Mouse (Mus musculus) cerebellum, adult 2 months (tissue): ENCODE data around the gene Cdh16. TPM values are rescaled to one million over a fixed set of nuclear protein-coding genes. Genes with fewer than 3 reads are reported as not detected.
A peak's percentile ranks its signal among the peaks of the same experiment; 100 is the strongest.
"Not testable (repeated sequence)": the region's sequence is repeated elsewhere in the genome, so short reads cannot be mapped to it uniquely, and the experiment has no call there.

ENCODE experiments used
- DNase-seq, 2 experiments: peaks; one replicate each; pipeline ENCODE4 v3.0.0; 2021
- H3K27ac ChIP-seq: fragments of 200-500 bp; 2 replicates; pipeline ENCODE4 v1.5.1; 2012; ENCODE audit warnings: low read length, control low read depth, inconsistent platforms; ENCODE audit not compliant: insufficient read depth
- H3K27me3 ChIP-seq: fragments of 200-500 bp; 2 replicates; pipeline ENCODE4 v1.6.1; 2012; ENCODE audit warnings: inconsistent platforms, mild to moderate bottlenecking, low read length, moderate library complexity; ENCODE audit not compliant: control insufficient read depth, insufficient read depth
- H3K4me1 ChIP-seq: fragments of 200-500 bp; 2 replicates; pipeline ENCODE4 v1.6.1; 2011; ENCODE audit warnings: low read length; ENCODE audit not compliant: control insufficient read depth, insufficient read depth
- H3K4me3 ChIP-seq: fragments of 200-500 bp; replicated peaks from 2 replicates; pipeline ENCODE3; 2011; ENCODE audit warnings: mild to moderate bottlenecking, low read depth, low read length, control low read depth; ENCODE audit not compliant: insufficient read depth
- CTCF ChIP-seq: fragments of 200-500 bp; IDR thresholded peaks from 2 replicates; pipeline ENCODE4 v1.5.1; 2011; ENCODE audit warnings: low read depth, mild to moderate bottlenecking, control low read depth, low read length, moderate library complexity, borderline replicate concordance; ENCODE audit not compliant: insufficient read depth
- POLR2A ChIP-seq: fragments of 200-500 bp; IDR thresholded peaks from 2 replicates; pipeline ENCODE4 v1.6.1; 2011; ENCODE audit warnings: low read length, control low read depth, borderline replicate concordance; ENCODE audit not compliant: insufficient read depth
- WGBS: fragments of 180-500 bp; shearing (Covaris S2); methylation state at CpG from one replicate; pipeline ENCODE4 v1.1.7; 2018; 5-methylcytosine and 5-hydroxymethylcytosine counted together
- polyA plus RNA-seq: library from polyadenylated mRNA; depleted of rRNA; stranded (reverse); fragments of >200 nt; gene quantifications from 2 replicates; pipeline ENCODE4 v1.2.3, GENCODE M21; 2012; rRNA removed

The Cdh16 gene
- not detected in 2 replicates for polyA plus RNA-seq

DNA sequence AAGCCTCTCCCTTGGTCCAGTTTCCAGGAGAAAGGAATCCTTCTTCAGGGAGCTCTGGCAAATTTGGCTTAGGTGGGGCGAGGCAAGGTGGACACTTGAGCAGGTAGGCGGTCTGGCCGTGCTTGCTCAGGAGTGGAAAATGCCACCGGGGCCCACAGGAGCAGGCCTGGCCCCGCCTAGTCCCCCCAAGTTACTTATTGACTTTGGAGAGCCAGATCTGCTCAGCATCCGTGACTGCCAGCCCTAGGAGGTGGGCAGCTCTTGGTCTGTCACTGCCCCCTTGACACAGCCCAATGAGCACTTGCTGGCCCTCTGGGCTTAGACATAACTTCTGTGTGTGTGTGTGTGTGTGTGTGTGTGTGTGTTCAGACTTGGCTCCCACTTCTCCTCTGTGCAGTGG is at the start of gene Cdh16:
Gene Cdh16, minus strand, starts transcription at position 236 of the 400 bp plus-strand sequence.
- DNase-seq, result no peak
- TF ChIP-seq POLR2A (no peak), CTCF (no peak)
- WGBS, result 75% methylated on average over 6 of the region's 6 CpGs
- H3K4me1 ChIP-seq, result peaks cover 2% of the 10 kb centered on the region
- H3K27me3 ChIP-seq, result no peaks in the 10 kb centered on the region
- no peak within 1 kb of the TSS for H3K27ac ChIP-seq
- no peak within 1 kb of the TSS for H3K4me3 ChIP-seq

DNA sequence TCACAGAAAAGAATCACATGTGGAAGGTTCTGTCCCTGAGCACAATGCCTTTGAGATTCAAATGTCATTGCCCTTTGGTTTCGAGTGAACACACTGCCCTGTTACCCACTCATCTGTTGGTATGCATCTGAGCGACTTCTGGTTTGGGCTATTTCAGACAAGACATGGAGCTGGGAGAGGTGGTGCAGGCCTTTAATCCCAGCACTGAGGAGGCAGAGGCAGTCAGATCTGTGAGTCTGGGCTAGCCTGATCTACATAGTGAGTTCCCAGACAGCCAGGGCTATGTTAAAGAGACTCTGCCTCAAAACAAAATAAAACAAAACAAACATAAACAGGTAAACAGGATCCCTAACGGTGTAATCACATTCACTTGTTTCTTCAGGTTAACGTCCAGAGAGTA is 31.4 kb upstream of the Cdh16 start:
- Histone ChIP-seq H3K4me1 (no peaks in the 10 kb centered on the region), H3K27ac (no peak overlapping the region), H3K4me3 (no peak overlapping the region), H3K27me3 (no peaks in the 10 kb centered on the region)
- TF ChIP-seq CTCF (no peak), POLR2A (no peak)
- WGBS, result 85% methylated on average over 4 of the region's 4 CpGs
- DNase-seq, result no peak

DNA sequence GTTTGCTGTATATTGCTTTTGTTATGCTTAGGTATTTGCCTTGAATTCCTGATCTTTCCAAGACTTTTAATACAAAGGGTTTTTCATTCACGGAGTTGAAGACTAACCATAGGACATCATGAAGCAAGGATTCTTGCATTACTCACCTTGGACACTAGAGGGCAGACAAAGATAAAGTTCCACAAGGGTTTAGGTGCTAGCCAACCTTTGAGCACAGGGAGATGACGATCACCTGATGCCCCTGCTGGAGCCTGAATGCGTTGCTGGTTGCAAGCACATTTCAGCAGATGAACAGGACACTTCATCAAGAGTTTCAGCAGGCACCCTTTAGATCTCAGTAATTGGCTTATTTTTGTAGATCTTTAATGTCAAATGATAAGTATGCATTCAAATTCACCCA is 30.8 kb upstream of the Cdh16 start:
- Histone ChIP-seq H3K4me1 (no peaks in the 10 kb centered on the region), H3K27me3 (no peaks in the 10 kb centered on the region), H3K27ac (no peak overlapping the region), H3K4me3 (no peak overlapping the region)
- DNase-seq, result peak; percentile 66 to 81
- 0% methylated on average over 3 of the region's 3 CpGs for WGBS
- TF ChIP-seq CTCF (peak; percentile 97), POLR2A (no peak)

DNA sequence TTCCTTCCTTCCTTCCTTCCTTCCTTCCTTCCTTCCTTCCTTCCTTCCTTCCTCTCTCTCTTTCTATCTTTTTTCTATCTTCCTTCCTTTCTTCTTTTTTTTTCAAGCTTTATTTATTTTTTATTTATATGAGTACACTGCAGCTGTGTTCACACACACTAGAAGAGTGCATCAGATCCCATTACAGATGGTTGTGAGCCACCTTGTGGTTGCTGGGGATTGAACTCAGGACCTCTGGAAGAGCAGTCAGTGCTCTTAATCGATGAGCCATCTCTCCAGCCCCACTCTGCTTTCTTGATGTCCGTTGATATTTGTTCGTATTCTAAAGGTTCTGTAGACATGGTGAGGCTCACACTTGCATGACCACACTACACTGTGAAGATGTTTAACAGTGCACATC is 20.0 kb upstream of the Cdh16 start:
- not testable (repeated sequence) for DNase-seq, H3K4me1 ChIP-seq, H3K27me3 ChIP-seq, H3K4me3 ChIP-seq, H3K27ac ChIP-seq
- 67% methylated on average over 3 of the region's 3 CpGs for WGBS

DNA sequence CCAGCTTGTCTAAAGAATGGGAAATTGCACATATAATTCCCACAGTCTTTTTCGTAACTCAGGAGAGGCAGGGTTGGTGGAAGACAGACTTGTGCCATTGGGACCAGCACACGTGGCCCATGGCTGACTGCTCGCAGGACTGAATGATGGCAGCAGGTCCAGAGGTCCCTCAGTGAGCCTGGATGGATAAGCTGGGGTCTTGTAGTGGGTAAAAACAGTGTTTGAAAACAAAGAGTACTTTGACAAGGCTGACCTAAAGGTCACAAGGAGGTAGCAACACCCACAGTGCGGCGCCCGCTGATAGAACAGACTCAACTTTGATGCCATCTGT is 18.1 kb upstream of the Cdh16 start:
- Histone ChIP-seq H3K4me1 (peaks cover 6% of the 10 kb centered on the region; the same call in 1 of the 2 replicates), H3K27ac (peak overlapping the region; percentile 67), H3K27me3 (no peaks in the 10 kb centered on the region), H3K4me3 (peak overlapping the region; percentile 91)
- no peak for TF ChIP-seq CTCF
- no peak for TF ChIP-seq POLR2A
- DNase-seq, result no peak
- WGBS, result 57% methylated on average over 6 of the region's 6 CpGs

DNA sequence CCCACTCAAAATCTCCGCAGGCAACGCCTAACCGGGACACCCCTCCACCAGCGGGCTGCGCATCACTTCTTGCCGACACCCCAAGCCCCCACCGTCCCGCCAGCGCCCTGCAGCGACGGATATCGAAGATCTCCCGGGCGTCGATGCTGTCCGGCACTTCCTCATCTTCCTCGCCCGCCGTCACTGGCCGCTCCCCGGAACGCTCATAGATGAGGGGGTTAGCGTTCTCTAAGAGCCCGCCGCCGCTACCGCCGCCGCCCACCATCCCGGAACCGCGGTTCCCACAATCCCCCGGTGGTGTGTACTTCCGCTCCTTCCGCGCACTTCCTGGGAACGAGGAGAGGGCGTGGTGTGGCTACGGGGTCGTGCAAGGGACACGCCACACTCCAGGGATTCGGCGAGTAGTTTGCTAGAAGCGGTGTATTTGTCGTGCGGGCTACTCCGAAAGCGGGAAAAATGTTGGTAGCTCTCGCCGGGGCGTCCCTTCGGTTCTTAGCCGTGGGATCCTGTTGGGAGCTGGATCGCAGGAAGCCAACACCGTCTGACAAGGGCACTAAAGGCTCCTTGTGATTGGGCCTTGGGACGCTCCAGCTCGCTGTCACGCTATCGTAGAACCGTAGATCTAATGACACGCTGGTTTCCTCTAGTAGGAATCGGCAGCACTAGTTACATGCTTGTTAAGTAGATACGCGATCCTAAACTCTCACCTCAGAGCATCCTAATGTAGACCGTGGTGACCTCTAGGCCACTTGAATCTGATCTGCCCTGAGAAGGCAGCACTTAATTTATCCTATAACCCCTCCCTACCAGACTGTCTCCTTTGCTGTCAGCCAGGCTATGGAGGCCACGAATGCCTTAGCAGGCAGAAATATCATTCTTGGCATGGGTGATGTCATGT is 17.5 kb upstream of the Cdh16 start, which contains the start of gene Ciao2b:
Gene Ciao2b, minus strand, starts transcription at position 540 of the 898 bp plus-strand sequence.
- Histone ChIP-seq H3K4me3 (peak within 1 kb of the TSS; percentile 91), H3K27ac (peak within 1 kb of the TSS; percentile 67), H3K4me1 (peaks cover 6% of the 10 kb centered on the region; the same call in 1 of the 2 replicates), H3K27me3 (no peaks in the 10 kb centered on the region)
- peak; percentile 92 to 93 for DNase-seq
- under 1% methylated on average over 66 of the region's 66 CpGs for WGBS
- TF ChIP-seq CTCF (no peak), POLR2A (peak; percentile 91)

DNA sequence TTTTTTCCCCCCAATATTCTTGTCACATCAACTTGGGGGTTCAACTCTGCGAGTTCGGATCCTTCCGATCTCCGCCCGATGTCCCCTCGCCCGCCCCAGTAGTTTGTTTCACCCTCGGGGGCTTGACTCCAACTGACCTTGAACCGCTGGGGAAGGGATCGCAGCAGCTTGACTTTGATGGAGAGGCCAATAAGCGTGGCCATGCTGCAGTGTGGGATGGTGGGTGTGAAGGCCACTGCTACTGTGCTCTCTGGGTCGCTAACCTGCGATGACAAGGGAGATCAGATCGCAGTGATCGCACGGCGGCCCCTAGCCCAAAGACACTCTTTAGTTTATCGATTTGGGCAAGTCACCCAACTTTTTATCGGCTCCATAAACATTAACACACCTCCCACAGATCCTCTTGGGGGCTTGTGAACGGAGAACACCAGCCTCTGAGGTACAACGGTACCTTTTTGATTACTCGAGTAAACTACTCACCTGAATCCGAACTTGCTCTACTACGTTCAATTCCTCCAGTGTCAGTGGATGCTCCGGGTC is 16.7 kb upstream of the Cdh16 start:
- TF ChIP-seq POLR2A, result no peak
- no peak for TF ChIP-seq CTCF
- peaks cover 6% of the 10 kb centered on the region; the same call in 1 of the 2 replicates for H3K4me1 ChIP-seq
- DNase-seq, result no peak
- 9% methylated on average over 25 of the region's 25 CpGs for WGBS
- H3K27ac ChIP-seq, result no peak overlapping the region
- H3K4me3 ChIP-seq, result peak overlapping the region; percentile 91
- H3K27me3 ChIP-seq, result no peaks in the 10 kb centered on the region

DNA sequence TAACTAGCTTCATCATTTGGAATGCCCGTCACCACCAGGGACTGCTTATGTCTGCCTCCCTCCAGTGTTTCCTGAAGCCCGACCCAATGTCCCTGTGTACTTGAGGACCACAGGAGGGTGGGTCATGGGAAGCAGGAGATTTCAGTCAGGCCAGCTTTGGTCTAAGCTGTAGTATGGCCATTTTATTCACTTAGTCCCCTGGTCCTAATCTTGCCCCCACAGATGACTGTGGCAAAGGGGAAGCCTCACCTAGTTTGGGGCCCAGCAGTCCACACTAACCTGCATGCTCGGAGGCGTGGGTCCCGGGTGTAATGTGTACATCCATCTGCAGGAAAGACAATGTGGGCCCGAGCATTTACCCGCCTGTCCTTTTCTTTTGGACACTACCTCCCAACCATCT is 16.0 kb upstream of the Cdh16 start:
- TF ChIP-seq CTCF (no peak), POLR2A (no peak)
- Histone ChIP-seq H3K4me1 (peaks cover 6% of the 10 kb centered on the region; the same call in 1 of the 2 replicates), H3K4me3 (no peak overlapping the region), H3K27me3 (no peaks in the 10 kb centered on the region), H3K27ac (no peak overlapping the region)
- no peak for DNase-seq
- 83% methylated on average over 7 of the region's 7 CpGs for WGBS
